Mouse (Mus musculus) intestine, embryonic 16.5 days (tissue): Measurements from ENCODE around the gene Osbpl7. TPM values are rescaled to one million over a fixed set of nuclear protein-coding genes. Genes with fewer than 3 reads are reported as not detected.

Experiments
- ATAC-seq: fragments of 200-750 bp; cut with Nextera tagmentation; 2 replicates; pipeline ENCODE4 v1.8.0; 2017; ENCODE audit warnings: moderate TSS enrichment, moderate library complexity
- H3K27ac ChIP-seq: fragments of 300-500 bp; sonication (generic); 2 replicates; pipeline ENCODE4 v1.5.1; 2014; ENCODE audit warnings: mild to moderate bottlenecking, low read length
- H3K27me3 ChIP-seq: fragments of 300-500 bp; sonication (generic); replicated peaks from 2 replicates; pipeline ENCODE4 v1.6.1; 2014; ENCODE audit warnings: low read length, control low read depth, mixed read lengths; ENCODE audit not compliant: control insufficient read depth, insufficient read depth
- H3K36me3 ChIP-seq: fragments of 300-500 bp; sonication (generic); 2 replicates; pipeline ENCODE4 v1.6.1; 2014; ENCODE audit warnings: low read length, control low read depth; ENCODE audit not compliant: control insufficient read depth, insufficient read depth
- H3K4me1 ChIP-seq: fragments of 300-500 bp; sonication (generic); 2 replicates; pipeline ENCODE4 v1.6.1; 2014; ENCODE audit warnings: low read length, control low read depth, mixed read lengths; ENCODE audit not compliant: control insufficient read depth, insufficient read depth
- H3K4me2 ChIP-seq: fragments of 300-500 bp; sonication (generic); 2 replicates; pipeline ENCODE4 v1.6.1; 2014; ENCODE audit warnings: low read depth, low read length, control low read depth
- H3K4me3 ChIP-seq: fragments of 300-500 bp; sonication (generic); 2 replicates; pipeline ENCODE4 v1.5.1; 2014; ENCODE audit warnings: mild to moderate bottlenecking, low read length
- H3K9ac ChIP-seq: fragments of 300-500 bp; sonication (generic); 2 replicates; pipeline ENCODE4 v1.6.1; 2014; ENCODE audit warnings: low read depth, low read length
- H3K9me3 ChIP-seq: fragments of 300-500 bp; sonication (generic); 2 replicates; pipeline ENCODE4 v1.6.1; 2016; ENCODE audit warnings: low read length, control low read depth; ENCODE audit not compliant: control insufficient read depth
- WGBS: fragments of 180-500 bp; shearing (Covaris S2); extraction: QIAGEN DNeasy Blood & Tissue Kit; methylation state at CpG from one replicate; pipeline ENCODE4 v1.1.7; 2014; 5-methylcytosine and 5-hydroxymethylcytosine counted together
- polyA plus RNA-seq: library from polyadenylated mRNA; unstranded; fragments of >200 nt; fragmentation: Nextera tagmentation; extraction: Ambion mirVana; gene quantifications from 2 replicates; pipeline ENCODE4 v1.2.1, GENCODE M21; 2015

Osbpl7 gene
- polyA plus RNA-seq, 1 experiment from 2014 or later, result 12.4 TPM

DNA sequence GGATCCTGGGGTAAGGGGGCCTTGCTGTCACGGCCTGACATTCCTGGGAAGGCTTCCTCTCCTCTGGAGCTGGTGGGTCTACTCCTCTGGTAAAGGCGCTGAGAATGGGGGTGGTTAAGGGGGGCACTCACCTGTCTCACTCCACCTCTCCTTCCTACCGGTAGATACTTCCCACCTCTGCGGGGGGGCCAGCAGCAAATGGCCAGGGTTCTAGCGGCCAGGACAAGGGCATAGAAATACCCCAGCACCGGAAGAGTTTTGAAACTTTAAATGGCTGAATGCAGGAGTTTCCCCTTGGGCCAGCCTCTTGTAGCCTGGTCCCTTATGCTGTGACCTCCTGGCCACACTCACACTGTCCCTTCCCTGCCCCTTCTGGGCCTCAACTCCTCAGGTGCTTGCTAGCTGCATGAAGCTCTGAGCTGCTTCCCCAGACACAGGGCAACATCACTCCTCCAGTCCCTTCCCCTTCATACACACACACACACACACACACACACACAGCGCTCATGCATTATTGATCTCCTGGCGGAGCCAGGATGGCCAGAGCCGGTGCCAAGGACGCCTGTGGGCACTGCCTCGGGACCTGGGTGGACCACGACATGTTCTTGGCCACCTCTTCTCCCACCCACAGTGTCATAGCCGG, 637 bp downstream of the Osbpl7 start:
- H3K4me1 ChIP-seq, result peaks cover 20% of the 10 kb centered on the region
- H3K27ac ChIP-seq, result peak overlapping the region; percentile 84
- no peaks in the 10 kb centered on the region for H3K9me3 ChIP-seq
- H3K4me3 ChIP-seq, result peak overlapping the region; percentile 80
- H3K27me3 ChIP-seq, result no peaks in the 10 kb centered on the region
- peak overlapping the region; percentile 86 for H3K9ac ChIP-seq
- 19% methylated on average over 13 of the region's 13 CpGs for WGBS
- peak; percentile 18; the same call in 1 of the 2 replicates for ATAC-seq
- H3K36me3 ChIP-seq, result peaks cover 24% of the 10 kb centered on the region
- peak overlapping the region; percentile 78 for H3K4me2 ChIP-seq

- peak overlapping the region; percentile 86 for H3K9ac ChIP-seq
- ATAC-seq, result peak; percentile 87
- H3K4me2 ChIP-seq, result peak overlapping the region; percentile 78
- 15% methylated on average over 11 of the region's 11 CpGs for WGBS
- H3K4me1 ChIP-seq, result peaks cover 20% of the 10 kb centered on the region
- H3K27ac ChIP-seq, result peak overlapping the region; percentile 84
- no peaks in the 10 kb centered on the region for H3K27me3 ChIP-seq
- H3K9me3 ChIP-seq, result no peaks in the 10 kb centered on the region
- peak overlapping the region; percentile 80 for H3K4me3 ChIP-seq
- H3K36me3 ChIP-seq, result peaks cover 26% of the 10 kb centered on the region
Observed at GRCm38 (mm10) chr11:97052219-97052646, 1.8 kb downstream of the Osbpl7 start.

GRCm38 (mm10) chr11:97063274-97063920, 13.0 kb downstream of the Osbpl7 start:
- H3K4me2 ChIP-seq, result no peak overlapping the region
- no peak overlapping the region; the same call in 1 of the 2 replicates for H3K27ac ChIP-seq
- WGBS, result 53% methylated on average over 9 of the region's 9 CpGs
- H3K4me1 ChIP-seq, result peaks cover 3% of the 10 kb centered on the region; the same call in 1 of the 2 replicates
- H3K9me3 ChIP-seq, result no peaks in the 10 kb centered on the region
- no peak for ATAC-seq
- H3K9ac ChIP-seq, result no peak overlapping the region
- peaks cover 8% of the 10 kb centered on the region for H3K36me3 ChIP-seq
- H3K4me3 ChIP-seq, result no peak overlapping the region
- no peaks in the 10 kb centered on the region for H3K27me3 ChIP-seq

DNA sequence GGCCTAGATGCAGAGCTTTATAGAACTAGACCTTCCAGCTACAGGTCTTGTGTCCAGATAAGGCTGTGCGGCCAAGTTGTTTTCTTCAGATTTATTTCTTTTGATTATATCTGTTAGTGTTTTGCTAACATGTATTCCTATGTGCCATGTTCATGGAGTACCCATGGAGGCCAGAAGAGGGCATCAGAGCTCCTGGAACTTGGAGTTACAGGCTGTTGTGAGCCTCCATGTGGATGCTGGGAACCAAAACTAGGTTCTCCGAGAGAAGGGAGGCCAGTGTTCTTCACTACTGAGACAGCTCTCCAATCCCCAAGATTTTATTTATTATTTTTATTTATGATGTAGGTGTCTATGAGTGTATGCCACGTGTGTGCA, 13.5 kb downstream of the Osbpl7 start:
- 89% methylated on average over 3 of the region's 3 CpGs for WGBS

GRCm38 (mm10) chr11:97065538-97066295, 15.3 kb downstream of the Osbpl7 start:
- H3K4me2 ChIP-seq, result no peak overlapping the region

More for the DNA sequence above, 13.5 kb downstream of the Osbpl7 start:
- Histone ChIP-seq H3K4me1 (peaks cover 3% of the 10 kb centered on the region; the same call in 1 of the 2 replicates), H3K9ac (no peak overlapping the region), H3K36me3 (peaks cover 8% of the 10 kb centered on the region), H3K4me3 (no peak overlapping the region), H3K27me3 (no peaks in the 10 kb centered on the region), H3K4me2 (no peak overlapping the region), H3K9me3 (no peaks in the 10 kb centered on the region), H3K27ac (no peak overlapping the region)
- no peak for ATAC-seq

DNA sequence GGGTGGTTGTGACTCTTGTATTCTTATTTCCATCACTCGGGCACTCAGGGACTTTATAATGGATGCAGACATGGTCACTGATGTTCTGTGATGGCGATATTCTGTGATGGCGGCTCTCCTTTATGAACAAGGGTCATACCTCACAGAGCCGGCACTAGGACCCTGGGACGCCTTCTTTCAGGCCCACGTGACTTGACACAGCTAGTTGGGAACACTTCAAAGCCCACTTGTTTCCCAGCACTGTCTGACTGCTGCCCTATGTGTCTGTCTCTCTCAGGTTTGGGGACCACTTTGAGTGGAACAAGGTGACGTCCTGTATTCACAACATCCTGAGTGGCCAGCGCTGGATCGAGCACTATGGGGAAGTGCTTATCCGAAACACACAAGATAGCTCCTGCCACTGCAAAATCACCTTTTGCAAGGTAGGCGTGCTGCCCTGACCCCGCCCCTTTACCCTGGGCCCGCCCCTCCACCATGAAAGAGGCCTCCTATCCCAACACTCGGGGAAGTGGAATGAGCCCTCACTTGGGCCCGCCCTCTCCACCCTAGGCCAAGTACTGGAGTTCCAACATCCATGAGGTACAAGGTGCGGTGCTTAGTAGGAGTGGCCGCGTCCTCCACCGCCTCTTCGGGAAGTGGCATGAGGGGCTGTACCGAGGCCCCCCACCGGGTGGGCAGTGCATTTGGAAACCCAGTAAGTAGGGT, 16.4 kb downstream of the Osbpl7 start:
- H3K27me3 ChIP-seq, result no peaks in the 10 kb centered on the region
- H3K27ac ChIP-seq, result no peak overlapping the region
- H3K4me1 ChIP-seq, result peaks cover 7% of the 10 kb centered on the region
- H3K4me3 ChIP-seq, result no peak overlapping the region
- peak; percentile 68 for ATAC-seq
- no peak overlapping the region for H3K4me2 ChIP-seq
- H3K9me3 ChIP-seq, result no peaks in the 10 kb centered on the region
- 51% methylated on average over 22 of the region's 22 CpGs for WGBS
- H3K36me3 ChIP-seq, result no peaks in the 10 kb centered on the region; the same call in 1 of the 2 replicates
- no peak overlapping the region for H3K9ac ChIP-seq

More at GRCm38 (mm10) chr11:97065538-97066295, 15.3 kb downstream of the Osbpl7 start:
- Histone ChIP-seq H3K4me1 (peaks cover 7% of the 10 kb centered on the region), H3K27me3 (no peaks in the 10 kb centered on the region), H3K27ac (no peak overlapping the region), H3K9ac (no peak overlapping the region), H3K4me3 (no peak overlapping the region), H3K9me3 (no peaks in the 10 kb centered on the region), H3K36me3 (no peaks in the 10 kb centered on the region; the same call in 1 of the 2 replicates)
- 81% methylated on average over 12 of the region's 12 CpGs for WGBS
- ATAC-seq, result no peak

- H3K27ac ChIP-seq, result 0 out of 2 replicates have a peak overlapping the region, but pooled peaks have one; percentile 1
- no peaks in the 10 kb centered on the region for H3K9me3 ChIP-seq
- no peak overlapping the region for H3K4me3 ChIP-seq
- no peak overlapping the region for H3K9ac ChIP-seq
- no peak overlapping the region for H3K4me2 ChIP-seq
- no peaks in the 10 kb centered on the region for H3K27me3 ChIP-seq
- H3K36me3 ChIP-seq, result no peaks in the 10 kb centered on the region; the same call in 1 of the 2 replicates
- ATAC-seq, result no peak
- 63% methylated on average over 1 of the region's 1 CpGs for WGBS
- H3K4me1 ChIP-seq, result peaks cover 4% of the 10 kb centered on the region; the same call in 1 of the 2 replicates
Observed at GRCm38 (mm10) chr11:97069333-97069732, 18.9 kb downstream of the Osbpl7 start.

DNA sequence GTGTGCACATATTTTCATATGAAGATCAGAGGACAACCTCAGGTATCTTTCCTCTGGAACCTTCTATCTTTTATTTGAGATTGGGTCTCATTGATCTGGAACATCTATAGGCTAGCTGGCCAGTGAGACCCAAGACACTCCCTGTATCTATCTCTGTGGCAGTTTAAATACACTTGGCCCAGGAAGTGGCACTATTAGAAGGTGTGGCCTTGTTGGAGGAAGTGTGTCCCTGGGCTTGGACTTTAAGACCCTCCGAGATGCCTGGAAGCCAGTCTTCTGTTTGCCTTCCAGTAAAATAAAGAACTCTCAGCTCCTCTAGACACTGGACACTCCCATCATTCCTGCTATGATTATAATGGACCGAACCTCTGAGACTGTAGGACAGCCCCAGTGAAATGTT, 19.3 kb downstream of the Osbpl7 start:
- Histone ChIP-seq H3K4me3 (no peak overlapping the region), H3K4me1 (peaks cover 4% of the 10 kb centered on the region; the same call in 1 of the 2 replicates), H3K9ac (no peak overlapping the region), H3K27me3 (no peaks in the 10 kb centered on the region), H3K9me3 (no peaks in the 10 kb centered on the region), H3K4me2 (no peak overlapping the region), H3K36me3 (no peaks in the 10 kb centered on the region; the same call in 1 of the 2 replicates), H3K27ac (no peak overlapping the region)
- peak; percentile 52; the same call in 1 of the 2 replicates for ATAC-seq
- WGBS, result 60% methylated on average over 2 of the region's 2 CpGs
